Mouse (Mus musculus): ENCODE measurements around the gene Zfhx3.

Gene Zfhx3

DNA sequence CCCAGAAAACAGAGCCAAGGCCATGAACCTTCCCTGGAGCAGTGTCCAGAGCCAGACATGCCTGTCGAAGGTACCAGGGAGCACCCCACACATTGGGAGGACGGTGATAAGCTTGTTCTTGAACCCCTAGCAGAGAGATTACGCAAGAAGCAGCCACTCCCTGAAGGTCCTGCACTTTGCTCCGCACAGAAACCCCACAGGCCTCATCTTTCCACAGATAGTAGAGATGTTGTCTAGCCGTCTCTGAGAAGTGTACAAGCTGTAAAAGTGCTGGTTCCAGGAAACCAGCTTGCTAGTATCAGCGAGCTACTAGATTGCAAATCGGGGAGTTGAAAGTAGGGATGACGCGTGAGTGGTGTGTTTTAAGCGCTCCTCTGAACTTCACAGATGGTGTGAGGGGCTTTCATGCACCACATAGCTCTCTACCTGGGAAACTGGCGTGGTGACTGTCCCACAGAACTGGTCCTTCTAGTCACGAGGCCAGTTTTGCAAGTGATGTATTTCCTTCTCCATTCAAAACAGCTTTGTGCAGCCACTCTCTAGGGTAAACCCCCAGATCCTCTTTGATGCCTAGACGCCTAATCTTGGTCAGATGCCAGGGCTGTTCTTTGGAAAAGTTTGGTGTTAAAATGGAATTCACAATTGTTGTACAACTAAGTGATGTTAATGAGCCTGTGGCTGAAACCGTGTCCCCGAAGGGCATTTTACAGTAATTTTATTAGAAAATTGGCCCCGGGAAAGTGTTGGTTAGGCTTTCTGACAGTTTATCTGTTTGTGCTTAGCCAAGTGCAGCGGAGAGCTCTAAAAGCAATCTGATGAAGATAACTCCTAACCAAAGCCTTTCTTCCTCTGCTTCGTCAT lies 993.6 kb downstream of the Zfhx3 start:
- DNase-seq (ENCODE audit: low spot score), result no peak

DNA sequence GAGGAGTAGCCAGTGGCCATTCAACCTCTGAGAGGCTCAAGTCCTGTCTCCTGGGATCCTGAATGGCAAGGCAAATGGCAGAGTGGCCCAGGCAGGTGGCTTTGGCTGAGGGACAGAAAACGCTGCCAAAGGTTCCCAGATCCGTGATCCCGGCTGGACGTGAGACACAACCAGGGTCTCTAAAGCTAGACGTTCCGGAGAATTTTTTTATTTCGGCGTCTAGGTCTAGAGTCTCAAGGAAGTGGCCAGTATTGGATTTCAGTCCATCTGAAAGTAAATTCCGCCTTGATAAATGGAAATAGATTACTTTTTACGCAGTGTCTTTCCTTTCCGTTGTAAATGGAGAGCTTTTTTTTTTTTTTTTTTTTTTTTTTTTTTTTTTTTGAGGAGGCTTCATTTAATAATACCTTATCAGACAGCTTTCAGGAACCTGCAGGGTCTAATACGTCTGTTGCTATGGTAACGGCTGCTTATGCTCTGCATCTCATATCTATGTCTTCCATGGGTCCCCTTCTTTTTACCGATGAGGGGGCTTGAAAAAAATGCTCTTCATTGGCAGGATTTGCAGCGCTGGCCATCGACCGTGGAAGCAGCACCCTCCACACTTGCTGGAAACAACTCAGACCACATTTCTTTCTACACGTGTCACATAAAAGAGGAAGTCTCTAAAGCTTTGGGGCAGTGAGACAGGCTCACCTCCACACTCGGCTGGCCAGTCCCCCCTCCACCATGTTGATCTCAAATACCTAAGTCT lies 994.4 kb downstream of the Zfhx3 start:
- DNase-seq (ENCODE audit: low spot score), result no peak

DNA sequence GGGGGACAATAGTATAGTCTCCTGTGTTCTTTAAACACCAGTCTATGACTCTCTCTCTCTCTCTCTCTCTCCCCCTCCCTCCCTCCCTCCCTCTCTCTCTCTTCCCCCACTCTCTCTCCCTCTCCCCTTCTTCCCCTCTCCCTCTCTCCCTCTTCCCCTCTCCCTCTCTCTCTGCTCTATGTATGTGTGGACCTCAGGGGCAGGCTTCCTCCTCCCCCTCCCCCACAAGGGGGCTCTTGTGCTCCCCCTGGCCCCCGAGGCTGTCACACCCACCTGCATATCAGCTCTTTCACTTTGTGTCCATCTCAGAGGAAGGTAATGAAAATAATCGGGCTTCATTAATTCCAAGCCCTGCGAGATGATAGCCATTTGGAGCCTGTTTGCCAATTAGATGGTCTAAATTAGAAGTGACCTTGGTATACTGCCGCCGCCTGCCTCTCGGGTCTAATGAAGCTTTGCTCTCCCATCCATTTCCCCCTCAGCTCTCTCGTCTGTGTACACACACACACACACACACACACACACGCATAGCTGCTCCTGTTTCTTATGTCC lies 995.5 kb downstream of the Zfhx3 start:
- DNase-seq (ENCODE audit: low spot score), result no peak

DNA sequence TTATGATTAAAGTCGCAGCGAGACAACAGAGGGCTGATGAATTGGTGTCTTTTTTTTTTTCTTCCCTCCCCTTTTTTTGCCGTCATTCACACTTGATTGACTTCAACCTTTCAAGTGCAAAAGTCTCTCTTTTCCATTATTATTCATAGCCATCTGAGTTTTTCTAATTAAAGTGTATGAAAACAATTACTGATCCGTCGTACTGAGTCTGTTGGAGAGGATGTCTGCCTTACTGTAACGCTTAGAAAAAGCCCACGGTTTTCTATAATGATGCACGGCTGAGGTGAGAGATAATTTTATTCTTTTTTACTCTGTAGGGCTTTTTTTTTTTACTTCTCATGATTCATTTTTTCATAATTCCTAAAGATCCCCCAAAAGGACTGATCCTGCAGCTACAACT lies 1000.2 kb downstream of the Zfhx3 start:
- no peak for DNase-seq (ENCODE audit: low spot score)

DNA sequence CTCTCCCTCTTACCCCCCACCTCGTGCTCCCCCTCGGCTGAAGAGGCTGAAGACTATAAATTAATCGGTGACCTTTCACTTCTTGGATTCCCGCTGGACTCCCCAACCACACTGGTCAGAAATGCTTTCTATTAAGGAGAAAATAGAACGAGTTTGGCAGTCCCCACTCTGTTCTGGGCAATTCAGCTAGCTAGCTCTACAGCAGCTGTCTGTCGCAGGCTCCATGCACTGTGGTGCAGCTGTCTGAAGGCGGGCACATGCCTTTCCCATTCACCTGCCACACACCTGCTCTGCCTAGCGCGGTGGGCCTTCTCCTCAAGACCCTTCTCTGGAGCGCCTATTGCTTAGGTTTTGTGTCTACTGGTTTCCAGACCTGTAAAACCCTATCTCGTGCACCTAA lies 1000.7 kb downstream of the Zfhx3 start:
- no peak for DNase-seq (ENCODE audit: low spot score)

DNA sequence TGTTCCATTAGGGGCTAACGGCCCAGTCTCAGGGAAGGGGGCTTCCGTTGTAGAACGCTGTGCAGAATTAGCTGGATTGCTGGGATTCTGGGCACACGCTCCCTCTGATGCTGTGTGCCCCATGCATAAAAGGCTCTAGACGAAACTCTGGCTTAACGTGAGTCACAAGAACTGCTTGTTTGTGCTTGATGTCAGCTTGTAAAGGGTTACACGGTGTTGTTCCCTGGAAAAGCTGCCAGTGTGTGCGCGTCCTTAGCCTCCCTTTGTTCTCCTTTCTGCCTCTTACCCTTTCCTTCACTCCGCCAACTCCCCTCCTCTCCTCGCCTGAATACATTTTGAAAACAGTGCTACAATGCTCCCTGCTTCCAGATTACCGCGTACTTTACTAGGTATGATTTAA lies 1001.9 kb downstream of the Zfhx3 start:
- no peak for DNase-seq (ENCODE audit: low spot score)

DNA sequence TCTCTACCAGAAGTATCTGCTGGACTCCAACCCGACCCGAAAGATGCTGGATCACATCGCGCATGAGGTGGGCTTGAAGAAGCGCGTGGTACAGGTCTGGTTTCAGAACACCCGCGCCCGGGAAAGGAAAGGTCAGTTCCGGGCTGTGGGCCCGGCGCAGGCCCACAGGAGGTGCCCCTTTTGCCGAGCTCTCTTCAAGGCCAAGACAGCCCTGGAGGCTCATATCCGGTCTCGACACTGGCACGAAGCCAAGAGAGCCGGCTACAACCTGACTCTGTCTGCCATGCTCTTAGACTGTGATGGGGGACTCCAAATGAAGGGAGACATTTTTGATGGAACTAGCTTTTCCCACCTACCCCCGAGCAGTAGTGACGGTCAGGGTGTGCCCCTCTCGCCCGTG lies 1007.9 kb downstream of the Zfhx3 start:
- DNase-seq (ENCODE audit: low spot score), result no peak

DNA sequence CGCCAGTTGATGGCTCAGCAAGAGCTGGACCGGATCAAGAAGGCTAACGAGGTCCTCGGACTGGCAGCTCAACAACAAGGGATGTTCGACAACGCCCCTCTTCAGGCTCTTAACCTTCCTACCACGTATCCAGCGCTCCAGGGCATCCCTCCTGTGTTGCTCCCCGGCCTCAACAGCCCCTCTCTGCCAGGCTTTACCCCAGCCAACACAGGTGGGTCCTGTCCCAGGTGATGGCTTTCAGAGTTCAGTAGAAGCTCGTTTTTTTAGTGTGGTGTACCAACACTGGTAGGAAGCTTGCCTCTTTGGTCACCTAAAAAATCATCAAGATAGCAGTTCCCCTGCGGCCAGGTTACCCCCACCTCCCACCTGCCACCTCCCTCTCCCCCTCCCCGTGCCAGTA lies 1009.1 kb downstream of the Zfhx3 start:
- no peak for DNase-seq (ENCODE audit: low spot score)

DNA sequence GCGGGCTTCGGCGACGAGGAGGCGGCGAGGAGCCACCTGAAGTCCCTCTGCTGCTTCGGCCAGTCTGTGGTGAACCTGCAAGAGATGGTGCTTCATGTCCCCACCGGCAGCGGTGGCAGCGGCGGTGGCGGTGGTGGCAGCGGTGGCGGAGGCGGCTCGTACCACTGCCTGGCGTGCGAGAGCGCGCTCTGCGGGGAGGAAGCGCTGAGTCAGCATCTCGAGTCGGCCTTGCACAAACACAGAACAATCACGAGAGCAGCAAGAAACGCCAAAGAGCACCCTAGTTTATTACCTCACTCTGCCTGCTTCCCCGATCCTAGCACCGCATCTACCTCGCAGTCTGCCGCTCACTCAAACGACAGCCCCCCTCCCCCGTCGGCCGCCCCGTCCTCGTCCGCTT lies 1014.0 kb downstream of the Zfhx3 start:
- no peak for DNase-seq (ENCODE audit: low spot score)

DNA sequence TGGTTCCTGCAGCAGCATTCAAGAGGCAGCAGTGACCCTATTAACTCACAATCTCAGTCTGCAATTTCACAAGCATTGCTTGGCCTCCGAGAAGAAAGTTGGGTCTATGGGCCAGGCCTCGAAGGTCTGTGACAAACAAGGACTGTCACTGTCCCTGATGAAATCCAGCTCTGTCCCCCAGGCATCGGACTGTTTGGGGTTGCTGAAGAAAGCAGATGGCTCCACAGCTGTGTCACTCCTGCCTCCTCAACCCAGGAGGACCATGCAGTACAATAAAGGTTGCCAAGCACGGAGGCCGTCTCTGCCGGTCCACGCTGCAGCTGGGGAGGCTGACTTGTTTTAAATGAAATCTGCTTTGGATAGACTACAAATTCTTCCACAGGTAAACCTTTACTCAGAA lies 1020.1 kb downstream of the Zfhx3 start:
- no peak for DNase-seq (ENCODE audit: low spot score)

DNA sequence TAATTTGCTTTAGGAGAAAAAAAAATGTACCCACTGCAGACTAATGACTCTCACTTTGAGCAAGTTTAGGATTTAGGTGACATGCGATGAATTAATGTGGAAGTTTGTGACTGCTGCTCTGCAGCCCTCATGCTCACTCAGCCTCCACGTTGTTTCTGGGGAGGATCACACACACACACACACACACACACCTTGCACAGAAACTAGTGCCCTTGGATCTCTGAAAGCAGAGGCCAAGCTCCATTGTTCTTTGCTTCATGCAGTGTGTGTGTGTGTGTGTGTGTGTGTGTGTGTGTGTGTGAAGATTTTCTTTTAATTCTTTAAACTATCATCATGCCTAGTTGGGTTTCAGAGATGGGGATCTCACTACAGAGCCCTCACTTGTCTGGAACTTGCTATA lies 1020.7 kb downstream of the Zfhx3 start:
- no peak for DNase-seq (ENCODE audit: low spot score)

DNA sequence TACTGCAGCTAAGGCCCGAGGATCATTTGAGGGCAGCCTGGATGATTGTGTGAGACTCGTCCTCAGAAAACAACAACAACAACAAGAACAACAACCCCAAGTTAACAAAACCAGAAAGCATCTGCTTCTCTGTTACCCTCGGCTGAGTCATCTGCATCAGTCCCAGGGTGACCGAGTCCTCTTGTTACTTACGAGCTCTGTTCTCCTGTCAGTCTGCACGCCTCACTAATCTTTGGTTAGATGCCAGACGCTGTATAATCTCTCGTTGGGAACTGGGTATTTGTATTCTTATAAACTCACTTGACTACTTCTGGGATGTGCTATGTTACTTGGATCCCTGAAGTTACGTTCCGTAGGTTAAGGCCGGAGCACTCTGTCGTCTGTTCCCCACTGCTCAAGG lies 1023.6 kb downstream of the Zfhx3 start:
- DNase-seq (ENCODE audit: low spot score), result no peak

DNA sequence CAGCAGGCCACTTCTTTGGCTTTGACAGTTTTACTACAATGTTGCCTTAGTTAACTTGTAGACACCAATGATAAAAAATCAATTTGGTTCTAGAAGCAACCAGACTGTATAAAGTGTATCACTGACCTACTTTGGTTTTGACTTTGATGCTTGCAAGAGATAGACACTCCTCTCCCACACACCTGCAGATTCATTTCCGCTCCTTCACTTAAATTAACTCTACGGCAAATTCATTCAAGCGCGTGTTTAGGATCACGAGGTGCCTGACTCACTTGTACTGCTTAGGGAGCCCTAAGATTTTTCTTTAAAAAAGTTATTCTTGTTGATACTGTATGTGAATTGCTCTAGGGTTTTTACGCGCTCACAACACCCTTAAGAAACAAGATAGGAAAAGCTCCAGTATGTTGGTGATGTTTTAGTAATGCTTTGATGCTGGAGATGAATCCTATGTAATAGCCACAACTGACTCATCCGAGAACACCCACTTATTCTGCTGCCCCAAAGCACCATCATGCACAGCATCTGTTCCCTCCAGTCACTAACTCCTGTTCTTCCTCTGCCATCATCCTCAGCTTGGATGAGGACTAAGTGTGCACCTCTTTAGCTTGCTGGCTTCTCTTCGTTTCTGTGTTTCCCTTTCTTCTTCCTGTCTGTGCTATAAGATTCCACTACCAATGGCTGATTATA lies 1031.3 kb downstream of the Zfhx3 start:
- DNase-seq (ENCODE audit: low spot score), result no peak

DNA sequence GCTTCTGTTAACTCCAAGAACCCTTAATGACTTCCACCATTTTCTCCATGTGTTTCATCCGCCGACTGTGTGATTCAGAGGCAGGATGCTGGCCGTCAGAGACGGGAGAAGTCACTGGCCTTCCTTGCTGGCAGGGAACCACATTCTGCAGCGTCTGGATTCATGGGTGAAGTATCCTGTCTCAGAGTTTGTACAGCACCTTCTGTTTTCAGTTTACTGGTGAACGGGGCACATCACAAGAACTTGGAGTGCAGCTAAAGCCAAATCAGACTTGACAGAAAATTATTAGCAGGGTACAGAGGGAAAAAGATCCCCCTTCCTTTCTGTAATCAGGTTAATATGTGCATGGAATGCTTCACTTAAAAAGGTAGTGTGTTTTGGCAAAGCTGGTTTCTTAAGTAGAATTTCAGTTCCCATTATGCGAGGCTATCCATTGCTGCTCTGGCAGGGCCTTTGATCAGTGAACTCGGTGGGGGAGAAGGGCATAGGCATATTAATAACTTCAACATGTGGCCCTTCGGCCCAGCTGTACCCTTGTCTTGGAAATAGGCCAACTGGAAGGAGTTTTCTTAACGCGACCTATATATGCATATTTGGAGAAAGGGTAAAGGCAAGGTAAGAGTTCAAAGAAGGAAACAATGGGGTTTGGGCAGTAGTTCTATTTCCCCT lies 1035.4 kb downstream of the Zfhx3 start:
- DNase-seq (ENCODE audit: low spot score), result no peak

DNA sequence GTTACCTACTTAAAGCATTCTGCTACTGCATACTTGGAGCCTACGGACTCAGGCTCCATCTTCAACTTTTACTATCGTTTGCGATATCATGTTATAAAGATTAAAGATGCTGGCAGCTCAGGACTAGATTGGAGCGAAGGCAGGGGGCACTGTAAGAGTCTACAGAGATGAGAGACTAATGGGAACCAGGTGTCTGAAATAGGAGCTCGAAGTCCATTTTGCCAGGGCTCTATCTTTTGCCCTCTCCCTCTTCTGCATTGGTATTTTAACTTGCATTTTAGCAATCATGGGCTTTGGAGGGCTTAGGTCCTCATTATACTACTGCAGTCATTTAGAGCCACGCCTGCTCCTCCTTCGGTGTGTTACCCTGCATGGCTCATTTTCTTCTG lies 1035.9 kb downstream of the Zfhx3 start:
- DNase-seq (ENCODE audit: low spot score), result no peak

DNA sequence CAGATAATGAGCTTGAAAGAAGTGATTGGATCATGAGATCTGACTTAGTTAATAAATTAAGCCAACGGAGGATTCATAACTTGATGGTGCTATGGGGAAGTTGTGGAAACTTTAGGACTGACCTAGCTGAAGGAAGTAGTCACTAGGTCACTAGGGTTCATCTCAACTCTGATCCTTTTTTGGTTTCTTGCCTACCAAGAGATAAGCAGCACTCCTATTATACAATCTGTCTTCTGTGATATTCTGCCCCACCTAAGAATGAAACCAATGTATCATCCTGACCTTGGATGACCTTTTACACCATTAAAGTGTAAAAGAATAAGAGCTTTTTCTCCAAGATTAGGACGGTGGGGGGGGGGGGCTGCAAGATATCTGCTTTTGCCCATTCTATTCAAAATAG lies 1042.5 kb downstream of the Zfhx3 start:
- no peak for DNase-seq (ENCODE audit: low spot score)

DNA sequence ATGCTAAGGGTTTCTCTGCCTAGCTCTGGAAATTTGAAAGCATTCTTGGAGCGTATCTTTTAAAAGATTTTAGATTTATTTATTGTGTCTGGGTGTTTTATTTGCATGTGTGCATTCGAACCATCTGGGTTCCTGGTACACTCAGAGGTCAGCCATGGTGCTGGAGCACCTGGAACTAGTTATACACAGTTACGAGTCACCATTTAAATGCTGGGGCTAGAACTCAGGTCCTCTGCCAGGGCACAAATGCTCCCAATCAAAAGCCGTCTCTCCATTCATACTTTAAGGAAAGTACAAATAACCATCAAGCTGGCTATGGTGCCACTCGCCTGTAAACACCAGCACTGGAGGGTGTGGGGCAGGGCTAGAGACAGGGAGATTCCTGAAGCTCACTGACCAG lies 1047.4 kb downstream of the Zfhx3 start:
- no peak for DNase-seq (ENCODE audit: low spot score)

DNA sequence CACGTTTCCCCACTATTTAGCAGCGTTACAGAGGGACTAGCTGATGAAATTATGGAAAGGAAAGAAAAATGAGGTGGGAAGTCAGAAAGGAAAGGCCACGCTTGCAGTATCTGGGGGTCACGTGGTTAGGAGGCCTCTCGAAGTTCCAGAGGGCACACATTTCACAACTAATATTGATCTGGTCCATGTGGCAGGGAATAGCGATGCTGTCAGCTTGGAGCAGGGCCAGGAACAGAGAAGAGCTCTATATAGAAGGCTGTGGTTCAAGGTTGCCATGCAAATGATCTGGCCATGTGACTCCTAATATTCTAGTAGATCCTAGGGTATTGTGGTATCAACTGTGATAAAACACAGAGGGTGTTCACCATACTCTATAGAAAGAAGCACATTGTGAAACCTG lies 1048.1 kb downstream of the Zfhx3 start:
- no peak for DNase-seq (ENCODE audit: low spot score)

DNA sequence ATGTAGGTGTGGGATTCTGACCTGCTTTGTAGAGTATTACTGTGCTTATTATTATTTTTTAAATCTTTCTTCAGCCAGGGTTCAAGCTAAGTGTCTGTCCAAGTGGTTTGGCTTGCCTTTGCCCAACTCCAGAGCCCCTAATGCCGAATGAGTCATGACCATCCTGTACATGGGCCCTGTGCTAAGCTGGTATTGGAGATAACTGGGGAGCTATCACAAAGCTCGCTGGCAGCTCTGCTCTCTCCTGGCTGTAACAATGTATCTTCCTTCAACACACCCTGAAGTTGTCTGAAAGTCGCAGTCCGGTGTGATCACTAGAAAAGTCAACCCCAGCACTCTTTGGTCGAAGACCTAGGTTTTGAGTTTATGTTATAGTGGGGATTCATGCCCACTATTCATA lies 1049.0 kb downstream of the Zfhx3 start:
- DNase-seq (ENCODE audit: low spot score), result no peak

DNA sequence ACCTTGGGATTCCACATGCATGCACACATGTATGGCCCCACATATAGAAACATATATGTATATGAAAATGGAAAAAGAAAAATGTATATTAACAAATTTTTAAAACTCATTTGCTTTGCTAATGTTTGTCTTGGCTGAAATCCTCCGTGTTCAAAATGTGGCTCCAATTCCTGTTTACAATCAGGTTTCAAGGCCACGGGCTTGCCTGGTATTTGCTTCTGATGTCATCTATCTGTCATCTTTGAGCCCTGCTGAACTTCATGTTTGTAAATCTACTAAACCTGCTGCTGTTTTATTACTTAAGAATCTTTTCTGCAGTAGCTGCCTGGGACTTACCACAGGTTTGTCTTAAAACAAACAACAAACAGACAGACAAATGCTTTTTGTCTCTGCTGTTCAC lies 1051.3 kb downstream of the Zfhx3 start:
- DNase-seq (ENCODE audit: low spot score), result no peak

DNA sequence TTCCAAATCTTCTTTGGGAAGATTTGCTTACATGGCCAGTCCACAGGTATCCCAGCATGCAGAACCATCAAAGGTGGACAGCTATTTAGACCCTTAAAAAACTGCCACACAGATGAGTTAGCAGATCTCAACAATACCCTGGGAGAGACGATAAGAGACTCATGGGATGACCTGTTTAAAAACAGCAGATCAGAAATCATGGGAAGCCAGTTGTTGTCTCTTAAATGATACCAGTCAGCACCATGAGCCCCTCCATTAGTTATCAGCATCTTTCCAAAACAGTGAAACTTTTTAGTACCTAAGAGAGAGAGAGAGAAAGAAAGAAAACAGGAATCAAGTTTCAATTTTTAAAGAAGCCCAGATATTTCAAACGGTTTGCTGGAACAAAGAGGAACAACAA lies 1051.7 kb downstream of the Zfhx3 start:
- DNase-seq (ENCODE audit: low spot score), result no peak

DNA sequence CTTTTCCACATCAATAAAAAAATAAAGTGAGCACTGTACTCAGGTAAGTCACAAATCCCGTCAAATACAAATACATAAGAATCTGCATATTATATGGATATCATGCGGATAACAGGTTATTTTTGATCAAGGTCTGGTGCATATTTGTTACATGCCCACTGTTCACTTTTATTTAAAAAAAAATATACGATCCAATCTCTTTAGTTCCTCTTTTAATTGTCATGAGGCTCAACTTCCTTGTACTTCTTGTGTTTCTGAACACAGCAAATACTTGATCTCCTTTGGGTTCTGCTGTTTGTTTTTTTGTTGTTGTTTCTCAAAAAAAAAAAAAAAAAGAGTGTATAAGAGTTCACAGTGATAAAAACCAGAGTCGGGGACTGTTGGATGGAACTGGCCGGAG lies 1052.4 kb downstream of the Zfhx3 start:
- DNase-seq (ENCODE audit: low spot score), result no peak
